Comparison of ENCODE assay signal across 38 mouse cellular contexts in genomic region chr16:34614021-34614420, GRCm38 (mm10). TPM values are rescaled to one million over a fixed set of nuclear protein-coding genes. Genes with fewer than 3 reads are reported as not detected.
"Had no signal": no experiment of that assay in that cellular context is flagged by ENCODE, and none has a peak within 500 bp of the region (broad histone marks: within the 10 kb centered on the region; RNA-seq: fewer than 3 reads in every experiment).

No protein-coding gene starts in this region.

- H3K9ac ChIP-seq: heart, embryonic 12.5 days; hindbrain, embryonic 13.5 days; hindbrain, embryonic 15.5 days; kidney, embryonic 15.5 days; limb, embryonic 13.5 days; limb, embryonic 15.5 days; liver, embryonic 12.5 days had no signal

- H3K36me3 ChIP-seq: heart, embryonic 10.5 days; heart, embryonic 12.5 days; hindbrain, embryonic 13.5 days; hindbrain, embryonic 15.5 days; kidney, embryonic 15.5 days; limb, embryonic 13.5 days; limb, embryonic 15.5 days; liver, embryonic 12.5 days had no signal

- H3K27me3 ChIP-seq: heart, embryonic 12.5 days; hindbrain, embryonic 13.5 days; hindbrain, embryonic 15.5 days; kidney, embryonic 15.5 days; limb, embryonic 15.5 days; liver, embryonic 12.5 days had no signal

- H3K9me3 ChIP-seq: heart, embryonic 10.5 days; hindbrain, embryonic 15.5 days; kidney, embryonic 15.5 days; limb, embryonic 15.5 days; liver, embryonic 12.5 days had no signal

- H3K4me3 ChIP-seq: gastrocnemius, adult 2 months; heart, embryonic 10.5 days; heart, embryonic 12.5 days; hindbrain, embryonic 13.5 days; hindbrain, embryonic 15.5 days; kidney, embryonic 15.5 days; limb, embryonic 13.5 days; limb, embryonic 15.5 days; liver, embryonic 12.5 days had no signal

- H3K4me2 ChIP-seq: heart, embryonic 12.5 days; hindbrain, embryonic 13.5 days; hindbrain, embryonic 15.5 days; kidney, embryonic 15.5 days; limb, embryonic 13.5 days; limb, embryonic 15.5 days; liver, embryonic 12.5 days had no signal

- DNase-seq: gastrocnemius, adult 2 months; gastrocnemius, postnatal 10 days; gastrocnemius, postnatal 25 days; heart, adult 18-20 months; heart, postnatal 10 days; heart, postnatal 36 days; kidney, adult 11 months; kidney, adult 2 months; kidney, adult 9 months; kidney, postnatal 14 days; kidney, postnatal 36 days; layer of hippocampus, adult 9-11 months; layer of hippocampus, postnatal 36 days; left cerebral cortex, postnatal 4 days had no signal

- H3K27ac ChIP-seq: gastrocnemius, adult 2 months; heart, embryonic 10.5 days; hindbrain, embryonic 13.5 days; hindbrain, embryonic 15.5 days; hindbrain, postnatal 0 days; kidney, embryonic 15.5 days; kidney, postnatal 0 days; limb, embryonic 13.5 days; limb, embryonic 15.5 days; liver, embryonic 12.5 days had no signal

- ATAC-seq: hindbrain, postnatal 0 days; intestine, embryonic 16.5 days; liver, embryonic 12.5 days had no signal

- H3K4me1 ChIP-seq: heart, embryonic 10.5 days; heart, embryonic 12.5 days; hindbrain, embryonic 13.5 days; hindbrain, embryonic 15.5 days; kidney, embryonic 15.5 days; limb, embryonic 13.5 days; limb, embryonic 15.5 days; liver, embryonic 12.5 days had no signal

RNA-seq across cellular contexts. Expression of gene Ropn1, which starts 35.7 kb away (rescaled TPM):
- total RNA-seq: gastrocnemius, adult 2 months; gastrocnemius, postnatal 10 days; gastrocnemius, postnatal 25 days; gastrocnemius, postnatal 4 days; heart, adult 18-20 months; heart, adult 8-10 months; heart, postnatal 10 days; hematopoietic stem cell, adult 5-6 weeks; hindbrain, postnatal 0 days; layer of hippocampus, adult 18-20 months; layer of hippocampus, postnatal 14 days; layer of hippocampus, postnatal 36 days; left cerebral cortex, adult 18-20 months; left cerebral cortex, adult 8-10 months; left cerebral cortex, postnatal 4 days; liver, adult 2 months had no signal
- polyA plus RNA-seq: frontal cortex, adult 2 months; hindbrain, embryonic 11.5 days; hindbrain, embryonic 13.5 days; hindbrain, embryonic 15.5 days; intestine, embryonic 14.5 days; intestine, embryonic 16.5 days; kidney, embryonic 15.5 days; kidney, postnatal 0 days; large intestine, adult 2 months; limb, embryonic 11.5 days; limb, embryonic 13.5 days; limb, embryonic 15.5 days; liver, adult 2 months; liver, embryonic 12.5 days had no signal
